Mouse (Mus musculus): ENCODE results near the gene Btbd35f18. TPM values are rescaled to one million over a fixed set of nuclear protein-coding genes. Genes with fewer than 3 reads are reported as not detected.

Gene Btbd35f18
- not detected for polyA plus RNA-seq (2014; fragmentation: Illumina TruSeq; extraction: RNeasy Lipid Tissue Mini Kit (QIAGEN cat#74804); ENCODE audit: low read depth, low replicate concordance)

GRCm38 (mm10) chrX:3699933-3700332, at the start of gene Btbd35f18:
Btbd35f18 (plus strand) TSS chrX:3700233.

Other genes with a start within 250 kb of the Btbd35f18 start
- gene Btbd35f10, start 52.7 kb downstream of the Btbd35f18 start, polyA plus RNA-seq (2014; fragmentation: Illumina TruSeq; extraction: RNeasy Lipid Tissue Mini Kit (QIAGEN cat#74804); ENCODE audit: low read depth, low replicate concordance) = not detected

All from kidney, adult 10 weeks (tissue).